Mouse (Mus musculus) common myeloid progenitor, adult 5-6 weeks (primary cell): ENCODE results near the gene Tha1. TPM values are rescaled to one million over a fixed set of nuclear protein-coding genes. Genes with fewer than 3 reads are reported as not detected.

ENCODE experiments used
- ATAC-seq: replicated peaks from 2 replicates; pipeline ENCODE4 v1.8.0; 2016; ENCODE audit warnings: low read depth, mild to moderate bottlenecking, moderate TSS enrichment, inconsistent platforms; ENCODE audit not compliant: poor library complexity, severe bottlenecking
- total RNA-seq: library from RNA; stranded (forward); fragments of 200-1000, 187-1606 nt; gene quantifications from 2 replicates; pipeline ENCODE4 v1.2.3, GENCODE M21; 2017

Tha1 gene
- total RNA-seq, 1 experiment from 2014 or later: 6.0 TPM

GRCm38 (mm10) chr11:117886000-117886399 lies 12.7 kb upstream of the Tha1 start:
- 0 out of 2 replicates have a peak, but pooled peaks have one; percentile 26 for ATAC-seq

DNA sequence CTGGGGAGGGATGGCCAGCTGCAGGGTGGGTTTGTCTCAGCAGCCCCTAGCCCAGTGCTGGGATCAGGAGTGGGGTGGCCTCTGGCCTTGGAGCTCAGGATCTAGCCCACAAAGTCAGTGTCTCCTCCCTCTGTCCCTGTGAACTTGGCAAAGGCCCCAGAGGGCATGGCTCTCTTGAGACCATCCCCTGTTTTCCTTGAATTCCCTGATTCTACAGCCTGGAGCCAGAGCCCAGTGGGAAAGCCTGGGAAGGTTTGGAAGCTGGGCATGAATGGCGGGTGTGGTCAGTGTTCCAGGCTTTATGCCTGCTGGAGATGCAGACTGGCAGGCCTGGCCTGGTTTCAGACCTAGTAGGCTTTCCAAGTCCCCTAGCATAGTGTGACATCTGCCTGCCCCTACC lies 8.9 kb upstream of the Tha1 start:
- no peak for ATAC-seq

DNA sequence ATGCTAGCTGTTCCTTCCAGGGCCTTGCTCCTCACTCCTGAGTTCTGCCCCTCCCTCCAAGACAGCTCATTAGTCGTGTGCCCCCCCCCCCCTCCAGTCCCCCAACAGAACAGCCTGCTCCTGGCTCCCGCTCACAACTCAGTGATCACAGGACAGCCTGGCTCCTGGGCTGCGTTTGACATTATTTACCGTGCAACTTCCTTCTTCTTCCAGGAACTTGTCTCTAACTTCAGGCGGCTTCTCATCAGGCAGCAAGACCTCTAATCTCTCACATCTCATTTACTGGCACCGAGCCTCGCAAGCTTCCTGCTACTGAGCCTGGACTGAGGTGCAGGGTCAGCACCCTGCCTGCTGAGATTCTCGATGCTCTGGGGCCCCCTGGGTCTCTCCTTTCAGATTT lies 8.5 kb upstream of the Tha1 start:
- ATAC-seq: peak; percentile 3; the same call in 1 of the 2 replicates

GRCm38 (mm10) chr11:117880977-117881358 lies 7.7 kb upstream of the Tha1 start:
- ATAC-seq: no peak

GRCm38 (mm10) chr11:117880336-117880976 lies 7.2 kb upstream of the Tha1 start:
- ATAC-seq: no peak

DNA sequence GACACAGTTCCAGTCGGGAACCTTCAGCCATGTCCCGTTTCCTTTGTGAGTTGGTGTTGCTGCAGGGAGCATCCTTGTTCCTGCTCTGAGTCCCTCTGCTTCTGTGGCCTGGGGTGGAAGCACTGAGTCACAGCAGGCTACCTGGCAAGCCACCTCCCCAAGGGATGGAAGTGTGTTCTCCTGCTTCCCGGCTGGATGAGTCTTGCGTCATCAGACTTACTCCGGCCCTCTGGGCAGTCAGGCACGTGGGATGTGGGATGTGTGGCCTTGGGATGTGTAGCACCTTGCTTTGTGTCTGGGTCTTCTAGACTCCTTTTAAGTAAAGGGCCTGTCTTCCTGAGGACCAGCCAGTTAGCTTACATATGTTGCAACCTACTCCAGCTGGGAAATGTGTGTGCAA lies 6.4 kb upstream of the Tha1 start:
- ATAC-seq: no peak

DNA sequence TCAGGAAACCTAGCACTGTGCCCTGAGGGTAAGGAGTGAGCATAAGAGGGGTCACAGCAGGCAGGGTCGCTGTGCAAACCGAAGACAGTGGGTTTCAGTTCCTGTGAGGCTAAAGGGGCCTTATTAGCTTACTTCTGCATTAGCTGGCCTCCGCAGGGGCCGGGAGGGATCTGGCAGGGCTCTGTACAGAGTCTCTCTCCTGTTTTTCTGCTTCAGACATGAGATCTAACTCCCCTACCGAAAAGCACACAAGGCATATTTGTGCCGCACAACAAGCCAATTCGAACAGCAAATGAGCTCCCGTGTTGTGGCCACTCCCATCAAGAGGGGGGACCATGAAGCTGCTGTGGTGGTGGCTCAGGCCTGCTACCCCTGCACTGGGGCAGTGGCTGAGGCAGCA lies 5.6 kb upstream of the Tha1 start:
- 0 out of 2 replicates have a peak, but pooled peaks have one; percentile 27 for ATAC-seq

DNA sequence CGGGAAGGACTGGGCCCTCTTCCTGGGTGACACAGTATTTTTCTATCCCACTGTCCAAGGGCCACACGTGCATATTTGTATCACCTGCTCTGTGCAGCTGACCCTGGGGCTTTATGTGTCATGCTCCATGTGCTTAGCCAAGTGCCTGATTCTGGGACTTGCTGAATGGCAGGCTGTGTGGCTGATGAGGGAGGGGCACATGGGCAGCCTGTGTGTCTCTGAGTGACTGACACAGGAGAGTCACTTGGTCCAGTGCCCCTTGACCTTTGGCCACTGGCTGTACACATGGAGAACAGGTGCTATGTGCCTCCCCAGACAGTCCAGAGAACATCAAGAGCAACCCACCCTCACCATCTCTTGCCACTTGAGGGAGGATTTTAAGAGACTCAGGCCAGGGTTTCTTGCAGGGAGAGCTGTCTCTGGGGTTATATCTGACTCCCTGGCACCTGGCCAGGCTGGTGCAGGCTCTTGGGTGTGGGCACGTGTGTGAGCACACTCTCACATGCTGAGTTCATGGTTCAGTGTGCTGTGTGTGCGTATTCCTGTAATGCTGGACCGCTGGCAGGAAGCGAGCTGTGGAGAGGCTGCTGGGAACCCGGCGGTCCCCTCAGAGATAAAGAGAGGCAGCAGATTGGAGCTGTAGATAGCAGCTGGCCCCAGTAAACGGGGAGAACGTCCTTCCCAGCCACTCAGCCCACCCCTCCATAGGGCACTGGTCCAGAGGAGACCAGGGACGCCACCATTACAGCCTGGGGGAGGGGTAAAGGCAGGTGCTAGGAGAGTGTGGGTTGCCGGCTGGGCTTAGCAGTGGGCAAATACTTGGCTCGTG lies 4.8 kb upstream of the Tha1 start:
- ATAC-seq: peak; percentile 67

- no peak for ATAC-seq
Measured at GRCm38 (mm10) chr11:117875681-117876080, 2.4 kb upstream of the Tha1 start.

GRCm38 (mm10) chr11:117874419-117874818 lies 1.1 kb upstream of the Tha1 start:
- ATAC-seq: no peak

DNA sequence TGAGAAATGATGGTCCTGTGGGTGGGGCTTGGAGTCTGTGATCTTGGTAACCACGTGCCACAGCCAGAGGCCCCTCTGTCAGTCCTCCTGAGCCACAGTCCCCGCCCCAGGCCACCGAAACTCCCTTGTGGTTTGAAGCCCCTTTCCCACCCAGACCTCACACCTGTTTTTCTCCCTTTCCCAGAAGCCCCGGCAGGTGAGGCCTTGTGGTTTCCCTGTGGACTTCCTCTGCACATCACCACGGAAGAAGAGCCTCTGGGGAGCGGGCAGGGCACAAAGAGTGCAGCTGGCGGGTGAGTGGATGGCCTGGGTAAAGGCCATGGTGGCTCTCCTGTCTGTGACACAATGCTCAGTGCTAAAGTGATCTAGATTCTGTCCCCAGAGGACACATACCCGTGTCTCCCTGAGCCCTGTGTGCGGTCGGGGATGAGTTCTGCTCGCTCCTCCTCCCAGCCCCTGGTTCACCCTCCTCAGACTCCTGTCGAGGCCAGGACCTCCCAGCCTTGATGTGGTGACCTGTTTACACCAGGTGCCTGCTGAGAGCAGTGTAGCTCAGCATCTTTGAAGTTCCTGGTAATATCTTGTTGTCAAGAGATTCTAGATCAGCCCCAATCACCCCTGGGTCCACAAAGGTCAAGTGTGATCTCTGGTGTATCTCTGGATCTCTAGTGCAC lies 1.2 kb downstream of the Tha1 start:
- ATAC-seq: no peak

DNA sequence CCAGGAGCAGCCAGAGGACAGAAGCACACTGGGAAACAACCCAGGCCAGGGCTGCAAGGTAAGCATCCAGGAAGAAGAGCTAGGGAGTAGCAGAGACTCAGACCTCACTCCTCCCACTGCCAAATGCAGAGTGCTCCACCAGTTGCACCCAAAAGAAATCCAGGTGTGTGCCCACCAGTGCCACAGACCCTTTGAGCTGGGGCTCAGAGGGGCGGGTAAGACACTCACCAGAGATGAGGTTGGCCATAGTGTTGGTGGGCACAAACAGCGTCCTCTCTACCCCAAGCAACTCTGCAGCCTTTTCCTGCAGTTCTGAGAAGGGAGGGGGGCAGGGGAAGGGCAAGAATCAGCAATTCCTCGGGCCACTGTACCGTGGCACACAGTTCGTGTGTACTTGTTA lies 1.9 kb downstream of the Tha1 start:
- ATAC-seq: no peak

DNA sequence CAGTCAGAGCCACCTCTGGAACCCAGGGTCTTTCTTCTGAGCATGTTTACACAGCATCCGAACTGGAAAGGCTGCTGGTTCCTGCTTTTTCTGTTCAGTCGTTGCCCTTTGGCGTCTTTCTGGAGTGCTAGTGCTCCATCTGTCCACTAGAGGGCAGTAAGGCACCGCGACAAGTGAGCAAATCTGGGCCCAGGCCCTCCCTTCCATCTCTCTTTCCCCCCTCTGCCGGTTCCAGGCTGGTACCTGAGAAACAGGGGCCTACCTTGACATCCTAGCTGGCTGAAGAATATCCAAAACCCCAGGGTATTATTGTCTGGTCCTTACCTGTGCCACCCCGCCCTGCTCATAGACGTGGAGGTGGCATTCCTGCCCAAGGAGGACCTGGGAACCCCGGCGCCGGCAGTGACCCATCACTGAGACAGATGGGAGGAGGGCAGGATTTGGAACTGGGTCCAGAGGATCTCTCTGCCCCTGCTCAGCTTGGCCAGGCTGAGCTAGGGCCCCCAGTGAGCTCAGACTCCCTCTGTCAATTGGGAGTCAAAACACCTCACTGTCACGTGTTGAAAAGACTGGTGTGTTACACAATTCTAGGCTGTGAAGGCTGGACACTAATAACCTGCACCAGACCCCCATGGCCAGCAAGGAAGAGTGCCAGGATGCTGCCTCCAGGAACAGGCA lies 2.5 kb downstream of the Tha1 start:
- peak; percentile 68 for ATAC-seq

- no peak for ATAC-seq
Measured at GRCm38 (mm10) chr11:117865988-117866387, 7.3 kb downstream of the Tha1 start.

DNA sequence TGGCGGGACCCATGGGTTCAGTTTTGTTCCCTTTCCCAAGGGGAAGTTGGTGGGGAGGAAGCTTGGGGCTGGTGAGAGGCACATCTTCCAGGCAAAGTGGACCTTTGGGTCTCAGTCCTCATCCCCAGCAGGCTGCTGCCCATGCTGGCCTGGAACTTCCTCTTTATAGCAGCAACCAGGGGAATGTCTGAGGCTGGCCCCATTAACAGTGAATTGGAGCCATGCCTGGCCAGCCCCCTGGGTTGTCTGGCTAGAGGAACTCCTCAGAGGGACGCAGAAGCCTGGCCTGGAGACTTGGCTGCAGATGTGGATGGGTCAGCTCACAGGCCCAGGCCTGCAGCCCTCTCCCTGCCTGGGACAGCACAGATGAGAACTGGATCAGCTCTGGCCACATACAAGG lies 8.5 kb downstream of the Tha1 start:
- ATAC-seq: peak; percentile 40

- ATAC-seq: no peak
Measured at GRCm38 (mm10) chr11:117863174-117863856, 10.0 kb downstream of the Tha1 start.

DNA sequence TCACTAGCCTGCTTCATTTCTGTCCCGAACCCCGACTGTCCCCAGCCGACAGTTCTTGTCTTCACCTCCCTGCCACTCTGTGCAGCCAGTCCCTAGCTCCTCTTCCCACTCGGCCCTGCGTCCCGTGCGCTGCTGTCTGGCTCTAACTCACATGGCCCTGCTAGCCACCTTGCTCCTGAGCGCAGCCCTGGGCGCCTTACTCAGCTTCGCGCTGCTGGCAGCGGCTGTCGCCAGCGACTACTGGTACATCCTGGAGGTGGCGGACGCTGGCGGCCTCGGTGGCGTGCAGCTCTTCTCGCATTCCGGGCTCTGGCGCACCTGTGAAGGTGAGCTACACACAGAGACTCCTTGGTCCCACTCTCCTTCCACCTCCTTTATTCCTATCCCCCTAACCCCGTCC lies 12.7 kb downstream of the Tha1 start, which contains the start of gene Tmem235:
Gene Tmem235 (plus strand): TSS at position 152 of the 400 bp plus-strand sequence.
- ATAC-seq: no peak

DNA sequence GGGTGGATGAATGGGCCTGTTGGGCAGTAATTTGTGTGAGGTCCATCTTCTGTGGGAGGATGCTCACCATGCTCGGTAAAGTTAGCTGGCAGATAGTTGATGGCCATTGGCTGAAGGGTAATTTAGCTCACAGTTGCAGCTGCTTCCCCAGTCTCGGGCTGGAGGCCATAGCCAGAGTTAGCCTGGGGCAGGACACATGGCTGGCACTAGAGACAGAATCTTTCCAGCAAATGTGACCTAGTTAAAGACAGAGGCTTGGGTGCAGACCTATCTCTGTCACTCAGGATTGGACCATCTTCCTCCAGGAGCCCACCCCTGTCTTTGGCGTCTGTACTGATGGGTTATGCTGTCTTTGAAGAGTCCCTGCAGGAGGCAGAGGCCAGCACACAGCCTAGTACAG lies 14.9 kb downstream of the Tha1 start:
- no peak for ATAC-seq

- no peak for ATAC-seq
Measured at GRCm38 (mm10) chr11:117857462-117857861, 15.8 kb downstream of the Tha1 start.

DNA sequence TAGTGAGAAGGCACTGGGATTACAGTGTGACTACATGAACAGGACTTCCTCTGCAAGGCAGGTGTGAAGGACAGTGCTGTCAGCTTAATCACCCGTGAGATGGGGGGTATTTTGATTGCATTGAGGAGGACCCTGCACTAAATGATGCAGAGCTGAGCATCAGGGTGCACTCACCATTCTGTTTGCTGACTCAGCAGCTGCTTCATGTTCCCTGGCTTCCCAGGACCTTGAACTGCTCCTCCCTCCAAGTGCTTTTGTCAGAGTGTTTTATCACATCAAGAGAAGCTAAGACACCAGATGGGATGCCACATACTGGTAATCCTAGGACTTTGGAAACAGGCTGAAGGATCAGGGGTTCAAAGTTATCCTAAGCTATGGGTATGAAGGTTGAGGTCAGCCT lies 17.3 kb downstream of the Tha1 start:
- no peak for ATAC-seq
